Mouse (Mus musculus) stomach, embryonic 15.5 days (tissue): ENCODE measurements around the gene Dnah10. TPM values are rescaled to one million over a fixed set of nuclear protein-coding genes. Genes with fewer than 3 reads are reported as not detected.

Experiments used
- ATAC-seq: fragments of 200-750 bp; cut with Nextera tagmentation; 2 replicates; pipeline ENCODE4 v1.8.0; 2017; ENCODE audit warnings: low read depth, moderate number of reproducible peaks, moderate TSS enrichment; ENCODE audit not compliant: insufficient read depth, low FRiP score
- H3K27ac ChIP-seq: fragments of 300-500 bp; sonication (generic); 2 replicates; pipeline ENCODE4 v1.5.1; 2015; ENCODE audit warnings: mild to moderate bottlenecking, inconsistent platforms
- H3K27me3 ChIP-seq: fragments of 300-500 bp; sonication (generic); replicated peaks from 2 replicates; pipeline ENCODE4 v1.6.1; 2015; ENCODE audit warnings: inconsistent platforms
- H3K36me3 ChIP-seq: fragments of 300-500 bp; sonication (generic); 2 replicates; pipeline ENCODE4 v1.6.1; 2015; ENCODE audit warnings: inconsistent platforms
- H3K4me1 ChIP-seq: fragments of 300-500 bp; sonication (generic); 2 replicates; pipeline ENCODE4 v1.6.1; 2015; ENCODE audit warnings: inconsistent platforms
- H3K4me2 ChIP-seq: fragments of 300-500 bp; sonication (generic); 2 replicates; pipeline ENCODE4 v1.6.1; 2015; ENCODE audit warnings: mild to moderate bottlenecking, inconsistent platforms
- H3K4me3 ChIP-seq: fragments of 300-500 bp; sonication (generic); replicated peaks from 2 replicates; pipeline ENCODE4 v1.5.1; 2015; ENCODE audit warnings: inconsistent platforms
- H3K9ac ChIP-seq: fragments of 300-500 bp; sonication (generic); 2 replicates; pipeline ENCODE4 v1.6.1; 2015; ENCODE audit warnings: inconsistent platforms
- H3K9me3 ChIP-seq: fragments of 300-500 bp; sonication (generic); 2 replicates; pipeline ENCODE4 v1.6.1; 2016; ENCODE audit warnings: inconsistent platforms
- WGBS: fragments of 180-500 bp; shearing (Covaris S2); methylation state at CpG from one replicate; pipeline ENCODE4 v1.1.7; 2015; 5-methylcytosine and 5-hydroxymethylcytosine counted together
- polyA plus RNA-seq: library from polyadenylated mRNA; unstranded; fragments of >200 nt; fragmentation: Nextera tagmentation; extraction: Ambion mirVana; gene quantifications from 2 replicates; pipeline ENCODE4 v1.2.1, GENCODE M21; 2015

The Dnah10 gene
- 0.01 and 0.06 TPM in 2 replicates for polyA plus RNA-seq

DNA sequence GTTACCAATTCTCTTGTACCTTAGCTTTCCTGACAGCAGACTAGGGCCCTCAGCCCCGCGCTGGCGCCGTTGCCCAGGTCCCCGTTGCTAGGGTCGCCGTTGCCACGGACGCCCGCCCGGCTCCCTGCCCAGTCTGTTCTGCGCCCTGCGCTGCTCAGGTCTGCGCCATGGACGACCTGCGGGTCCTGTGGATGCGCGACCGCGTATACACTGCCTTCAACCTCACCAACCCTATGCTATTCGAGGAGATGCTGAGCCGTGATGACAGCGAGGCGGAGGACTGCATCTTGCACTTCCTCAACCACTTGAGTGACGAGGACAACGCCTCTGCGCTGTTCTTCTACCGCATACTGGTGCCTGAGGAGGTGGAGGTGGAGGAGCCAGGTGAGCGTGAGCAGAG, at the start of gene Dnah10:
TSS of gene Dnah10 (plus strand) at position 89 of the 400 bp plus-strand sequence.
- H3K27ac ChIP-seq = no peak within 1 kb of the TSS
- 14% methylated on average over 29 of the region's 29 CpGs for WGBS
- peaks cover 7% of the 10 kb centered on the region; the same call in 1 of the 2 replicates for H3K4me1 ChIP-seq
- no peak within 1 kb of the TSS for H3K4me2 ChIP-seq
- no peak within 1 kb of the TSS for H3K9ac ChIP-seq
- ATAC-seq = no peak
- H3K36me3 ChIP-seq = peaks cover 17% of the 10 kb centered on the region; the same call in 1 of the 2 replicates
- no peaks in the 10 kb centered on the region for H3K27me3 ChIP-seq
- H3K9me3 ChIP-seq = no peaks in the 10 kb centered on the region
- H3K4me3 ChIP-seq = no peak within 1 kb of the TSS

DNA sequence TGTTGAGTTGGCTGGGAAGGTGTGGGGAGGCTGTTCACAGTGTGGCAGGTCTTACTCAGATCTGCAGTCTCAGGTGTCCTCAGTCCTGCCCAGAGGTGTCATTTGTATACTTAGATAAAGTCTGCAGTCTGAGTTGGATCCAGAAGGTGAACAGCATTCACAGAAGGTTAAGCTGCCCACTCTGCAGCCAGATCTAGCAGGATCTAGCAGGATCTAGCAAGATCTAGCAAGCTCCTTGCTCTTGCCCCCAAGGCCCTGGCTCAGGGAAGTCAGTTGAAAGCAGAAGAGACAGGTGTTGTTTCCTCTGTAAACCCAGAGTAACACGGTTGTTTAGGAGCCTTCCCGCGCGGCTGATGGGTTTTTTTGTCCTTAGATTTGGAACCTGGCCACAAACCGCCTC, 11.1 kb upstream of the Dnah10 start:
- Histone ChIP-seq H3K36me3 (peaks cover 34% of the 10 kb centered on the region), H3K9me3 (no peaks in the 10 kb centered on the region), H3K9ac (no peak overlapping the region), H3K27me3 (no peaks in the 10 kb centered on the region), H3K4me1 (no peaks in the 10 kb centered on the region), H3K4me2 (no peak overlapping the region), H3K27ac (no peak overlapping the region), H3K4me3 (no peak overlapping the region)
- no peak for ATAC-seq
- WGBS = 92% methylated on average over 5 of the region's 5 CpGs

DNA sequence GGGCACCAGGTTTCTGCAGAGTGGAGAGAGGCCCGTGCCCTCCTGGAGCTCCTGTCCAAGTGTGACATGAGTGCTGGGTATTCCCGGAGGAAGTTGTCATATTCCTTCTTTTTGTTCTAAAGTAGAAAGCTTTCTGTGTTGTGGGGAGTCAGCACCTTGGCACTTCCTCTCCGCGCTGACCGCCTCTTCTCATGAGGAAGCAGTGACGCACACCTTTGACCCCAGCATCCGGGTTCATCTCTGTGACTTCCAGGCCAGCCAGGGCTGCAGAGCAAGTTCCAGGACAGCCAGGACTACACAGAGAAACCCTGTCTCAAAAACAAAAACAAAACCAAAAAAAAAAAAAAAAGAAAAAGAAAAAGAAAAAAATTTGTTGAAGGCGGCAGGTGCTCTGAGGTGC, 9.8 kb upstream of the Dnah10 start:
- no peaks in the 10 kb centered on the region for H3K4me1 ChIP-seq
- H3K27ac ChIP-seq = no peak overlapping the region
- H3K9me3 ChIP-seq = no peaks in the 10 kb centered on the region
- H3K9ac ChIP-seq = no peak overlapping the region
- no peak for ATAC-seq
- no peak overlapping the region for H3K4me2 ChIP-seq
- no peaks in the 10 kb centered on the region for H3K27me3 ChIP-seq
- H3K36me3 ChIP-seq = peaks cover 41% of the 10 kb centered on the region
- 88% methylated on average over 8 of the region's 8 CpGs for WGBS
- no peak overlapping the region for H3K4me3 ChIP-seq

DNA sequence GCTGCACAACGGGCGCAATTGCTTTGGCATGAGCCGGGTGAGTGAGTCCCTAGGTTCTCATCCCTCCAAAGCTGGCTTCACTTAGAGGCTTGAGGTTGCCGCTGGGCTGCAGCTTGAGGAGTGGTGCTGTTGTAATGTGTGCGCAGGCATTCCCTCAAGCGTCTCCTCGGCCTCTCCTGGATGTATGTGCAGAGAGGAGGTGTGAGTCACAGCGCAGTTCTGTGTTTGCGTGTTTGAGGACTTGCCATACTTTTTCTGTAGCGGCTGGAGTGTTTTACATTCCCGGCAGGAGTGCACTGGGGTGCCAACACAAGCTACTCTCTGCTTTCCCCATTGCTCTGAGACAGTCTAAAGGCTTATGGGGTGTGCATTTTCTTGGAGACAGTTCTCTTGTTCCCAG, 6.9 kb upstream of the Dnah10 start:
- no peak overlapping the region for H3K4me2 ChIP-seq
- H3K27ac ChIP-seq = no peak overlapping the region
- no peak overlapping the region for H3K4me3 ChIP-seq
- ATAC-seq = no peak
- no peak overlapping the region for H3K9ac ChIP-seq
- 95% methylated on average over 11 of the region's 11 CpGs for WGBS
- no peaks in the 10 kb centered on the region for H3K9me3 ChIP-seq
- H3K4me1 ChIP-seq = no peaks in the 10 kb centered on the region
- H3K27me3 ChIP-seq = no peaks in the 10 kb centered on the region
- peaks cover 32% of the 10 kb centered on the region for H3K36me3 ChIP-seq

DNA sequence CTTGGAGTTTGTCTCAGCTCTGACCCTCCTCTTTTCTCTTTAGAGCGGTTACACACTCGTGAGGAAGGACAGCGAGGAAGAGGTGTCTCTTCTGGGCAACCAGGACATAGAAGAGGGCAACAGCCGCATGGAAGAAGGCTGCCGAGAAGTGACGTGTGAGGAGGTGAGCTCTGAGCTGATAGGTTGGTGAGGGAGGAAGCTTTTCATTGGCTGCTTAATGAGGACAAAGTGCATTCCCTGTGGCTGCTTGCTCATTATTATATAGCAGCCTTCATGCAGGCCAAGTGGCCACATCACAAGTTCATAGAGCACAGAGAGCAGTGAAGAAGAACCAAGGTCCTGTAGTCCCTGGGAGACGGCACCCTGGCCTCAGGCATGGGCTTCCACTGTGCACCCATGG, 6.5 kb upstream of the Dnah10 start:
- ATAC-seq = no peak
- peaks cover 32% of the 10 kb centered on the region for H3K36me3 ChIP-seq
- H3K9me3 ChIP-seq = no peaks in the 10 kb centered on the region
- no peak overlapping the region for H3K9ac ChIP-seq
- WGBS = 90% methylated on average over 7 of the region's 7 CpGs
- H3K27me3 ChIP-seq = no peaks in the 10 kb centered on the region
- H3K4me3 ChIP-seq = no peak overlapping the region
- no peak overlapping the region for H3K27ac ChIP-seq
- H3K4me1 ChIP-seq = no peaks in the 10 kb centered on the region
- H3K4me2 ChIP-seq = no peak overlapping the region

DNA sequence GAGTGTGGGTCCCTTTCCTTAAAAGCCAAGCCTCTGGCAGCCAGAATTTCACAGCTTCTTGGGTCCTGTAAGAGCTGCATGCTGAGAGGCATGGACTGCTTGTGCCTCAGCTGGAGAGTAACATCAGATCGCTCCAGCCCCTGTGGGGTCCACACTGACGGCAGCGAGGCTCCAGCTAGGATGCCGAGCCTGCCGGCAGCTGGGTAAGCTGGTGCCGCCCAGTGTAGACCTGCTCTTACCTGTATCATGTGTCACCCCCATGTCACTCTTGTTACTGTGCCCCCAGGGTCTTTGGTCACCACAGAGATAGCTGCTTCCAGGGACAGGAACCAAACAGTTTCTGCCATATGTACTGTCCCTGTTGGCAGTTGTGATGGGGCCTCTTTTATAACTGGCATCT, 1.8 kb upstream of the Dnah10 start:
- Histone ChIP-seq H3K4me3 (no peak overlapping the region), H3K4me2 (no peak overlapping the region), H3K27me3 (no peaks in the 10 kb centered on the region), H3K36me3 (peaks cover 30% of the 10 kb centered on the region), H3K9me3 (no peaks in the 10 kb centered on the region), H3K9ac (no peak overlapping the region), H3K4me1 (0 out of 2 replicates have a peak, but pooled peaks cover 4% of the 10 kb centered on the region), H3K27ac (no peak overlapping the region)
- WGBS = 89% methylated on average over 6 of the region's 6 CpGs
- ATAC-seq = no peak

DNA sequence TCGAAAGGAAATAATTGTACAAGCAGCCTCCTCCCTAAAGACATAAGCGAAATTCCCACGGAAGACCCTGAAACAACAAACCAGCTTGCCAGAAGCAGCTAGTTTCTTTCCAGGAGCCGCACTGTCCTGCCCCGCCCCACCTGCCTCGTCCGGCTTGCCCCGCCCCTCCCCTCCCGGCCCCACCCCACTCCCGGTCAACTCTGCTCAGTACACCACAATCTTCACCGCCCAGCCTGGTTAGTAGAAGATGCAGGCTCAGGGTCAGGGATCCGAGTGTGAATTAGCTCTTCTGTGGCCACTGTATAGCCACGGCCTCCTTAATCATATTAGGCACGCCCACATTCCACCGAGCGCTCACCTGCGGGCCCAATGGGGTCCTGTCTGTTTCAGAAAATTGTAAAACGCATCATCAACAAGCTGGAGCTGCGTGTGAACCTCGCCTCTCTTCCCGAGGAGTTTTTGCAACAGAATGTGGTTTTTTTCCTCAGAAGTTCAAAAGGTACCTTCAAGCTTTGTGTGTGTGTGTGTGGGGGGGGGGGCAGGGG, 4.8 kb downstream of the Dnah10 start:
- Histone ChIP-seq H3K27ac (no peak overlapping the region), H3K9me3 (no peaks in the 10 kb centered on the region), H3K4me2 (peak overlapping the region; percentile 58), H3K27me3 (no peaks in the 10 kb centered on the region), H3K36me3 (no peaks in the 10 kb centered on the region), H3K9ac (no peak overlapping the region), H3K4me1 (peaks cover 6% of the 10 kb centered on the region; the same call in 1 of the 2 replicates), H3K4me3 (peak overlapping the region; percentile 31)
- WGBS = 11% methylated on average over 21 of the region's 21 CpGs
- peak; percentile 39; the same call in 1 of the 2 replicates for ATAC-seq

DNA sequence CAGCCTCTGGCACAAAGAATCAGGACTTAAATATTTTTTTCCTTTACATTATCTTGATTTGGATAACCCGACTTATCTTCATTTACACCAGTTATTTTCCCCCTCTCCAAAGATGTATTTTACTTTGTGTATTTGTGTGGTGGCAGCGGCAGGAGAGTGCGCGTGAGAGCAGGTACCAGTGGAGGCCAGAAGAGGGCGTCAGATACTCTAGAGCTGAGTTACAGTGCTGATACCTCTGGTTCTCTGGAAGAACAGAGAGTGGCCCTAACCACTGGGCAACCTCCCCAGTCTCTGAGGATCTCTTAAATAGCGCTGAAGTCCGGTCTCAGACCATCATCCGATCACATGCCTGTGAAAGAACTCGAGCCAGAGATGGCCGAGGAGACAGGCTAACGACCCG, 9.1 kb downstream of the Dnah10 start:
- WGBS = 85% methylated on average over 12 of the region's 12 CpGs

DNA sequence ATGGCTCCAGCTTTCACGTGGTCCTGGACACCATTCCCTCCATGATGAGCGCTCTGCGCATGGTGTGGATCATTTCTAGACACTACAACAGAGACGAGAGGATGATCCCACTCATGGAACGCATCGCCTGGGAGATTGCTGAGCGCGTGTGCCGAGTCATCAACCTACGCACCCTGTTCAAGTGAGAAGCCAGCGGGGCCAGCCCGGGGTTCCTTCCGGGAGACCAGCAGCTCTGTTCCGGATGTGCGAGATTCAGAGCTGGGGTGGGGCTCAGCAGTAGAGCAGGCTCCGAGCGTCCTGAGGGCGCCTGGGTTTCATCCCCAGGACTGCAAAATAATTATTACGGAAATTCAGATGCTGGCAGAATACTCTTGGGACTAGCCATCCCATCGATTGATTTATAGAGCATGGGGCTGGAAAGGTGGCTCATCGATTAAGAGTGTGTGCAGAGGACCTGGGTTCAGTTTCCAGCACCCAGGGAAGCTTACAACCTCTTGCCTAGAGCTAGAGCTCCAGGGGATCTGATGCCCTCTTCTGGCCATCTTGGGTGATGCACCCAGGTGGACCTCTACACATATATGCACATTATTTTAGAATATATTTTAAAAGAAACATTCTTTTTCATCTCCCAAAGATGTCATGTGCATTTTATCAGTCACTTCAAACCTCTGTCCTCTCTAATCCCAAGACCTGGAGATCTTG, 17.2 kb downstream of the Dnah10 start:
- Histone ChIP-seq H3K27ac (no peak overlapping the region), H3K4me1 (no peaks in the 10 kb centered on the region), H3K4me2 (no peak overlapping the region), H3K27me3 (no peaks in the 10 kb centered on the region), H3K36me3 (no peaks in the 10 kb centered on the region), H3K4me3 (no peak overlapping the region), H3K9ac (no peak overlapping the region), H3K9me3 (no peaks in the 10 kb centered on the region)
- 95% methylated on average over 21 of the region's 21 CpGs for WGBS
- ATAC-seq = no peak

More for the DNA sequence above, 9.1 kb downstream of the Dnah10 start:
- Histone ChIP-seq H3K4me3 (no peak overlapping the region), H3K9ac (no peak overlapping the region), H3K4me2 (no peak overlapping the region), H3K27ac (no peak overlapping the region), H3K9me3 (no peaks in the 10 kb centered on the region), H3K27me3 (no peaks in the 10 kb centered on the region), H3K4me1 (peaks cover 3% of the 10 kb centered on the region; the same call in 1 of the 2 replicates), H3K36me3 (no peaks in the 10 kb centered on the region)
- no peak for ATAC-seq

DNA sequence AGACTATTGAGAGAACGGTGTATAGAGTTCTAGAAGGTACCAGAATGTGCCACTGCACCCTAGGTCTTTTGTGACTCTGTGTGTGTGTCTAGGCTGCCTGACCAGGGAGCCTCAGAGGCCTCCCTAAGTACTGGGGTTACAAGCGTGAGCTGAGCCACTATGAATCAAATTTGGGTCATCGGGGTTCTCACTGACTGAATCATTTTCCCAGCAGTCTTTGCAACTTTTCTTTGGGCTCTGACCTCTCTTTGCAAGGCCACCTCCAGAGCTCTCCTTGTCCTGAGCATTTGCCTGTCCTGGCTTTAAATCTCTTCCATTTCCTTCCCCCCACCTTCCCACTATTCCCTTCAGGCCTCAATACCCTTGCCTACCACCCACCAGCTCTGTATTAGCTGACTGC, 19.0 kb downstream of the Dnah10 start:
- Histone ChIP-seq H3K4me3 (no peak overlapping the region), H3K4me1 (no peaks in the 10 kb centered on the region), H3K4me2 (no peak overlapping the region), H3K36me3 (no peaks in the 10 kb centered on the region), H3K27me3 (no peaks in the 10 kb centered on the region), H3K9me3 (no peaks in the 10 kb centered on the region), H3K9ac (no peak overlapping the region), H3K27ac (no peak overlapping the region)
- no peak for ATAC-seq
- 84% methylated on average over 3 of the region's 3 CpGs for WGBS

DNA sequence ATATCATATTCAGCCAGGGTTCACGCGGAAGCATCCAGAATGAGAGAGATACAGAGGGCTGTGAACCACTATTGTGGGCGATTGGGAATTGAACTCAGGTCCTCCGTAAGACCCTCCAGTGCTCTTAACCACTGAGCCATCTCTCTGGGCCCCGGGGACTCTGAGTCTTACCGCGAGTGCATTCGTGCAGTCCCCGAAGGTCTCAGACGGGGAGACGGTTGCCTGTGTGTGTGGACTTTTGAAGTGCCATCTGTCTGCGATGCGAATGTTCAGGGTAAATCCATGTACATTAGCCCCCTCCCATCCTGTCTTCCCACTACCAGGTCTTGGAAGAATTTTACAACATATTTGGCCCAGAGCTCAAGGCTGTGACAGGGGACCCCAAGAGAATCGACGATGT, 21.3 kb downstream of the Dnah10 start:
- H3K27ac ChIP-seq = no peak overlapping the region
- no peaks in the 10 kb centered on the region for H3K27me3 ChIP-seq
- 91% methylated on average over 15 of the region's 15 CpGs for WGBS
- H3K4me3 ChIP-seq = no peak overlapping the region
- H3K36me3 ChIP-seq = no peaks in the 10 kb centered on the region
- no peak overlapping the region for H3K4me2 ChIP-seq
- no peak for ATAC-seq
- no peaks in the 10 kb centered on the region for H3K4me1 ChIP-seq
- H3K9ac ChIP-seq = no peak overlapping the region
- no peaks in the 10 kb centered on the region for H3K9me3 ChIP-seq

DNA sequence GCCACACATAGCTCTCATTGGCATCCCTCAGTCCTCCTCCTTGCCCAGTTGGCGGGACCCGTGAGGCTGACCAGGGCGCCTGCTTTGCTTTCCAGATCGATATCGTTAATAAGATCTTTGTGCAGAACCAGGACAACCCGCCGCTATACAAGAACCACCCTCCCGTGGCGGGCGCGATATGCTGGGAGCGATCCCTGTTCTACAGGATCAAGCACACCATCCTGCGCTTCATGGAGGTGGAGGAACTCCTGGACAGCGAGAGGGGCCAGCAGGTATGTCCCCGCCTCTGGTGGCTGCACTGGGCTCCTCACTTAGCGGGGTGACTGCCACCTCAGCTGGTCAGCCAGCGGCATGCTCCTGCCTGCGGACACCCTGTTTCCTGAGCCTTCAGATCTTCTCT, 23.4 kb downstream of the Dnah10 start:
- 80% methylated on average over 18 of the region's 18 CpGs for WGBS
- Histone ChIP-seq H3K36me3 (no peaks in the 10 kb centered on the region), H3K9ac (no peak overlapping the region), H3K27me3 (no peaks in the 10 kb centered on the region), H3K4me1 (no peaks in the 10 kb centered on the region), H3K27ac (no peak overlapping the region), H3K4me3 (no peak overlapping the region), H3K9me3 (no peaks in the 10 kb centered on the region), H3K4me2 (no peak overlapping the region)
- ATAC-seq = no peak
